Mouse (Mus musculus) hindbrain, embryonic 14.5 days (tissue): ENCODE data around the gene Cpox. TPM values are rescaled to one million over a fixed set of nuclear protein-coding genes. Genes with fewer than 3 reads are reported as not detected.

Experiments used
- ATAC-seq: fragments of 200-750 bp; cut with Nextera tagmentation; 2 replicates; pipeline ENCODE4 v1.8.0; 2017; ENCODE audit warnings: moderate number of reproducible peaks, mild to moderate bottlenecking, moderate TSS enrichment, moderate library complexity; ENCODE audit not compliant: low FRiP score
- DNase-seq: peaks from one replicate; pipeline ENCODE4 v3.0.0-alpha.2; 2015; ENCODE audit warnings: low spot score
- H3K27ac ChIP-seq: fragments of 300-500 bp; sonication (generic); 2 replicates; pipeline ENCODE4 v1.5.1; 2014; ENCODE audit warnings: mild to moderate bottlenecking, moderate library complexity
- H3K27me3 ChIP-seq: fragments of 300-500 bp; sonication (generic); 2 replicates; pipeline ENCODE4 v1.6.1; 2014; ENCODE audit warnings: mild to moderate bottlenecking, low read length, mixed read lengths; ENCODE audit not compliant: control insufficient read depth, insufficient read depth
- H3K36me3 ChIP-seq: fragments of 300-500 bp; sonication (generic); replicated peaks from 2 replicates; pipeline ENCODE4 v1.6.1; 2014; ENCODE audit not compliant: control insufficient read depth, insufficient read depth
- H3K4me1 ChIP-seq: fragments of 300-500 bp; sonication (generic); replicated peaks from 2 replicates; pipeline ENCODE4 v1.6.1; 2014; ENCODE audit warnings: antibody characterized with exemption, low read length, mixed read lengths; ENCODE audit not compliant: control insufficient read depth, insufficient read depth
- H3K4me2 ChIP-seq: fragments of 300-500 bp; sonication (generic); replicated peaks from 2 replicates; pipeline ENCODE4 v1.6.1; 2014; ENCODE audit warnings: mild to moderate bottlenecking, moderate library complexity
- H3K4me3 ChIP-seq: fragments of 300-500 bp; sonication (generic); replicated peaks from 2 replicates; pipeline ENCODE4 v1.5.1; 2014; ENCODE audit warnings: mild to moderate bottlenecking, low read length
- H3K9ac ChIP-seq: fragments of 300-500 bp; sonication (generic); 2 replicates; pipeline ENCODE4 v1.6.1; 2014
- H3K9me3 ChIP-seq: fragments of 300-500 bp; sonication (generic); 2 replicates; pipeline ENCODE4 v1.6.1; 2016; ENCODE audit warnings: low read length; ENCODE audit not compliant: control insufficient read depth
- WGBS: fragments of 180-500 bp; shearing (Covaris S2); extraction: QIAGEN DNeasy Blood & Tissue Kit; methylation state at CpG from one replicate; pipeline ENCODE4 v1.1.7; 2014; 5-methylcytosine and 5-hydroxymethylcytosine counted together
- microRNA-seq: library from miRNA; unstranded; fragments of <30 nt; microRNA quantifications from one replicate; pipeline ENCODE4, GENCODE M21; 2016
- polyA plus RNA-seq: library from polyadenylated mRNA; unstranded; fragments of >200 nt; fragmentation: Nextera tagmentation; extraction: Ambion mirVana; gene quantifications from 2 replicates; pipeline ENCODE4 v1.2.1, GENCODE M21; 2014

The Cpox gene
- polyA plus RNA-seq, 1 experiment from 2014 or later, result 12.4 TPM

GRCm38 (mm10) chr16:58746715-58747114 is 76.6 kb downstream of the Cpox start:
- Histone ChIP-seq H3K9me3 (no peaks in the 10 kb centered on the region), H3K4me2 (no peak overlapping the region), H3K4me3 (no peak overlapping the region), H3K27me3 (no peaks in the 10 kb centered on the region), H3K4me1 (no peaks in the 10 kb centered on the region), H3K36me3 (no peaks in the 10 kb centered on the region), H3K9ac (no peak overlapping the region), H3K27ac (no peak overlapping the region)
- ATAC-seq (no peak), DNase-seq (no peak)
- 80% methylated on average over 4 of the region's 4 CpGs for WGBS

- Histone ChIP-seq H3K4me1 (no peaks in the 10 kb centered on the region), H3K9ac (no peak overlapping the region), H3K9me3 (no peaks in the 10 kb centered on the region), H3K4me2 (no peak overlapping the region), H3K27me3 (no peaks in the 10 kb centered on the region), H3K4me3 (no peak overlapping the region), H3K36me3 (no peaks in the 10 kb centered on the region), H3K27ac (no peak overlapping the region)
- ATAC-seq, result no peak
- WGBS, result 28% methylated on average over 1 of the region's 1 CpGs
- DNase-seq, result no peak
Measured at GRCm38 (mm10) chr16:58751314-58751713, 81.2 kb downstream of the Cpox start.

DNA sequence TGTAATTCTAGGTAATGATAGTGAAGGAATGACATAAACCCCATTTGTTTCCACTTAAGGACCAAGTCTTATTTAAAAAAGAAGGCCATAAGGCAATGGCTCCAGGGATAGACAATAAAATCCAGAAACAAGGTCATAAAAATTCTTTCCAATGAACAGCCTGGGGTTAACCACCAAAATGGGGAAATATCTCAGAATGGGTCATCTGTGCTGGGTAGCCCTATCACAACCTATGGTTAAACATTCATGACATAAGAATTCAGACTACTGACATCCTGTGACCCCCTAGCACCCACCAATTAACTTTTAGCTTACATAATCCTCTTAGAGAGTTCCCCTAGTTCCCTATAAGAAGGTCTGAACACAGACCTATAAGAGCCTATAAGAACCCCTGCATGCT is 86.1 kb downstream of the Cpox start:
- no peaks in the 10 kb centered on the region for H3K4me1 ChIP-seq
- H3K9ac ChIP-seq, result no peak overlapping the region
- H3K36me3 ChIP-seq, result no peaks in the 10 kb centered on the region
- H3K4me2 ChIP-seq, result no peak overlapping the region
- H3K27me3 ChIP-seq, result no peaks in the 10 kb centered on the region
- no peak overlapping the region for H3K27ac ChIP-seq
- no peak overlapping the region for H3K4me3 ChIP-seq
- no peak for ATAC-seq
- DNase-seq, result no peak
- no peaks in the 10 kb centered on the region for H3K9me3 ChIP-seq

DNA sequence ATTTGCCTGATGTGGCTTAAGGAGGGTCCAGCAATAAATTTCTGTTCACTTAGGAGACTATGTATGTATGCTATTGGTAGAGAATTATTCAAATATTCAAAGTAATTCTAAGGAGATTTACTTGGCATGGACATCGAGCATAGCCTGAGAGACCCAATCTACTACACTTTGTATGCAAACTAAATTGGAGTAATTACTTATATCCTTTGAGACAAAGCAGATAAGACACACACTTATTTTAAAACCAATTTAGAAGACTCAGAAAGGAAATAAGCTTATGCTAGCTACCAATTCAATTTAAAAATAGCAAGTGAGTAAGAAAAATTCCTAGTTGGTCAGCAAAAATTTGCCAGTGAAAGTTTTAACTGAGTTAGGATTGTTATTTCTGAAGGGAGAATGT is 93.0 kb downstream of the Cpox start, which contains the start of gene Olfr172:
TSS of gene Olfr172 (minus strand) at position 101 of the 400 bp plus-strand sequence.
- WGBS, result 84% methylated on average over 1 of the region's 1 CpGs
- no peak for ATAC-seq
- no peak for DNase-seq
- Histone ChIP-seq H3K27me3 (no peaks in the 10 kb centered on the region), H3K4me1 (no peaks in the 10 kb centered on the region), H3K36me3 (no peaks in the 10 kb centered on the region), H3K4me3 (no peak within 1 kb of the TSS), H3K9ac (no peak within 1 kb of the TSS), H3K4me2 (no peak within 1 kb of the TSS), H3K27ac (no peak within 1 kb of the TSS), H3K9me3 (peaks cover 5% of the 10 kb centered on the region; the same call in 1 of the 2 replicates)

Small RNAs within 50 kb of the gene (microRNA-seq; reads per million reads assigned to microRNA genes)
- gene Gm27564, result not detected

Other genes with a start within 250 kb of the Cpox start
- gene St3gal6, start 146.0 kb upstream of the Cpox start, polyA plus RNA-seq, result 10.4 and 10.8 TPM in 2 replicates
- not detected in 2 replicates for gene Gm813, start 53.3 kb upstream of the Cpox start, polyA plus RNA-seq
- gene E330017A01Rik, start 31.6 kb upstream of the Cpox start, polyA plus RNA-seq, result not detected in 2 replicates
- not detected in 2 replicates for gene Gpr15, start 48.8 kb downstream of the Cpox start, polyA plus RNA-seq
- 152 and 174 TPM in 2 replicates for gene Cldnd1, start 57.6 kb downstream of the Cpox start, polyA plus RNA-seq
- gene Olfr172, start 92.9 kb downstream of the Cpox start, polyA plus RNA-seq, result not detected in 2 replicates
- not detected in 2 replicates for gene Olfr173, start 130.0 kb downstream of the Cpox start, polyA plus RNA-seq
- gene Olfr175-ps1, start 156.5 kb downstream of the Cpox start, polyA plus RNA-seq, result not detected in 2 replicates
- not detected in 2 replicates for gene Olfr177, start 204.5 kb downstream of the Cpox start, polyA plus RNA-seq
- gene Olfr178, start 221.8 kb downstream of the Cpox start, polyA plus RNA-seq, result not detected in 2 replicates